Mouse (Mus musculus): ENCODE data around the gene Tspan11. TPM values are rescaled to one million over a fixed set of nuclear protein-coding genes. Genes with fewer than 3 reads are reported as not detected.

Tspan11 gene
- total RNA-seq, 4 experiments from 2014 or later, result 0.24 to 1.5 (median 0.68) TPM

DNA sequence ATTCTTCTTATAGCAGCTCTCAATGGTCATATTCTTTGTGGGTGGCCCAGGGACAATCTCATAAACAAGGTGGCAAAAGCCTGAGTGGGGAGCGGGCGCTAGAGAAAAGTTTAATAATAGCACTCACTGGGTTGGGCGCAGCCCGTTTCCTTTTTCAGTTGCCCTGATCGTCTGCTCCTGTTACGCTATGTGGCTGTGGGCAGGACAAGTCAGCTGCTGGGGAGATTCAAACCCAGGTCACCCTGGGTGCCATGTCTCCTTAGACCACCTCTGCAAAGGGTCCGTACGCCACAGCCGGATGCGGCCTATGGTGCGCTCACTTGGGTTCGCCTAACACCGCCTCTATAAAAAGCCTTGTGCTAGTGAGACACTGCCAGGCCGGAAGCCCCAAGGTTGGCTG, 100.0 kb downstream of the Tspan11 start:
- peak; percentile 33 to 34 for DNase-seq (ENCODE audit: low spot score in 2 of 2)

GRCm38 (mm10) chr6:127988944-127989494, 101.6 kb downstream of the Tspan11 start:
- no peak for DNase-seq (ENCODE audit: low spot score in 2 of 2)

DNA sequence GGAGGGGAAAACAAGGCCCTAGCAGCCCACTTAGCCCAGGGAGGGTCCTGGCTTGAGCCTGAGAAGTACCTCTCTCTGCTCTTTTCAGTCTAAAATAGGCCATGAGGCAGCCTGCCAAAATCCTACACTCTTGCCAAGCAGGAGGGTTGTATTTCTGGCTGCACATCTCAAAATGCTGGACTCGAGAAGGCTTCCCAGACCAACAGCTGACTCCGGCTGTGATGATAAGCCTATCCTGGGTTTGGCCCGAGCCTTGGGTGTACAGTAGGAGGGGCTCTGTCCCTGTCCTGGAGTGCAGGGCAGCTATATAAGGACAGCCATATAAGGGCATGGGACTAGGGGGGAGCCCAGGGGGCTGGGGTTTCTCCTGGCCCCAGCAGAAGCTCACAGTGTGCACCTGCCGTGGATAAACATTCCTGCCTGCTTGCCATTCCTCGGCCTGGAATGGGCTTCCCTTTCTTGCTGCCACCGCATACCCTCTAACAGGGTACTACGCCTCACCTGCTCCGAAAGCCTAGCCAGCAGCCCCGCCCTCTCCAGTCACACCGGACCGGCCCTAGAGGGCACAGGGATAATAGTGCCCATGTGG, 102.3 kb downstream of the Tspan11 start:
- DNase-seq (ENCODE audit: low spot score in 2 of 2), result peak; percentile 90 to 91

GRCm38 (mm10) chr6:127991509-127992176, 104.3 kb downstream of the Tspan11 start:
- peak; percentile 44 to 60 for DNase-seq (ENCODE audit: low spot score in 2 of 2)

- no peak for DNase-seq (ENCODE audit: low spot score in 2 of 2)
Measured at GRCm38 (mm10) chr6:127992993-127993392, 105.6 kb downstream of the Tspan11 start.

GRCm38 (mm10) chr6:127996928-127997327, 109.5 kb downstream of the Tspan11 start:
- no peak for DNase-seq (ENCODE audit: low spot score in 2 of 2)

- no peak for DNase-seq (ENCODE audit: low spot score in 2 of 2)
Measured at GRCm38 (mm10) chr6:127999118-127999517, 111.7 kb downstream of the Tspan11 start.

- no peak for DNase-seq (ENCODE audit: low spot score in 2 of 2)
Measured at GRCm38 (mm10) chr6:128000777-128001176, 113.4 kb downstream of the Tspan11 start.

DNA sequence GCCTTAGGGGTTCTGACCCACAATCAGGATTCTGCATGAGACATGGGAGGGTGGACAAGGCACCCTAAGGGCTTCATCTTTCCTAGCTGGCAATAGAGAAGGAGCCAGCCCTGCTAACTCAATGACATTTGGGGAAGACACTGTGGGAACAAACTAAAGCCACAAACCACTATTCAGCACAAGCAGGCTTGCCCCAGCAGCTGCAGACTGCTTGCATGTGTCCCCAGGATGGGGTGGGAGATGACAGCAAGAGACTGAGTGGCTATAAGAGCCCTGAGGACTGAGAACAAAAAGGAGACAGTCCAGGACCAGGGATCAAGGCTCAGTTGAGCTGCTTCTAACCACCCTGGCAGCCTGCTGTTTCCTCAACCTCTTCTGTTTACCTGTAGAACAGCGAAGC, 114.2 kb downstream of the Tspan11 start:
- no peak for DNase-seq (ENCODE audit: low spot score in 2 of 2)

GRCm38 (mm10) chr6:128002104-128002503, 114.7 kb downstream of the Tspan11 start:
- DNase-seq (ENCODE audit: low spot score in 2 of 2), result no peak

DNA sequence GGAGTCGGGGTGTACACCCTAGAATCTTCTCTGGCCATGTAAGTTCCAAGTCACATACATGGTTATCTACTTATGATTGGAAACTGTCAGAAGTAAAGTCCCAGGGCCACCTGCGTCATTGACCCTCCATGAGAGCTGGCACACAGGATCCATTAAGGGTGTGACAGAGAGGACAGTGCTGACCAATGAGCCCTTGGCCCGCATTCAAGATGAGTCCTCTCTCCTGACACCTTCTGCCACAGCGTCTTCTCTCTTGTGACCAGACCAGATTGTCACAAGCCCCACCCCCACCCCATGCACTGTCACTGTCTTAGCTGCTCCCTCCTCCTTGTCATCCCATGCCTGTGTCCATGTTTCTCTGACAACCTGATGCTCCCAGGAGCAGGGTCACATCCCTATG, 115.3 kb downstream of the Tspan11 start:
- DNase-seq (ENCODE audit: low spot score in 2 of 2), result no peak

DNA sequence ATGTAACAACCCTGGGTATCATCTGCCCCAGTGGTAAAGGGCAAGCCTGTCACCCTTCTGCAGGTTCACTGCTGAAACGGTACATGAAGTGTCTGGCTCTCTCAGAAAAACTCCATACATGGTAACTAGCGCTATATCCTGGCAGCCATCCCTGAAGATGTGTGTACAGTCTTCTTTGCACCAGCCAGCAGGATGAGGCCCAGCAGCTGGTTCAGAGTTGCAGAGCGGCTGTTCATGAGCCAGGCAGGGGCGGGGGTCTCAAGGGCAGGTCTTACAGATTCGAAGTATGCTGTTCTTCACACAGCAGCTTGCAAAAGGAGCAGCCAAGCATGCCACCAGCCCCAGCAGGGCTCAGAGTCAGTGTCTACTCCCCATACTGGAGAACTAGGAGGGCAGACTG, 116.2 kb downstream of the Tspan11 start:
- DNase-seq (ENCODE audit: low spot score in 2 of 2), result no peak

Other genes with a start within 250 kb of the Tspan11 start
- gene Prmt8, start 118.1 kb upstream of the Tspan11 start, total RNA-seq (2022), result not detected

All from gastrocnemius, adult 8-10 months (tissue).